Mouse (Mus musculus): ENCODE data around the gene Cntn3. TPM values are rescaled to one million over a fixed set of nuclear protein-coding genes. Genes with fewer than 3 reads are reported as not detected.
"Not testable (repeated sequence)": the region's sequence is repeated elsewhere in the genome, so short reads cannot be mapped to it uniquely, and the experiment has no call there.

The Cntn3 gene
- total RNA-seq (2021) = 10 to 100 TPM; 31.3 to 36.0 TPM

DNA sequence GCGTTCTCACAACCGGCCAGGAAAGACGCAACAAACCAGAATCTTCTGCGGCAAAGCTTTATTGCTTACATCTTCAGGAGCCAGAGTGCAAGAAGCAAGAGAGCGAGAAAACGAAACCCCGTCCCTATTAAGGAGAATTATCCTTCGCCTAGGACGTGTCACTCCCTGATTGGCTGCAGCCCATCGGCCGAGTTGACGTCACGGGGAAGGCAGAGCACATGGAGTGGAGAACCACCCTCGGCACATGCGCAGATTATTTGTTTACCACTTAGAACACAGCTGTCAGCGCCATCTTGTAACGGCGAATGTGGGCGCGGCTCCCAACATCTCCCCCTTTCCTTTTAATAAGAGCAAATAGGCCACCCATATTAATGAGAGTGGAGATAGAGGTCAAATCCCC lies at the start of gene Cntn3:
Gene Cntn3, minus strand, starts transcription at position 101 of the 400 bp plus-strand sequence.
- intact Hi-C loops (cut with DNase I); DNase-seq (ENCODE audit: extremely low spot score in 1 of 2, low spot score in 2 of 2): not testable (repeated sequence)

GRCm38 (mm10) chr6:102600773-102601172 lies 27.9 kb upstream of the Cntn3 start:
- intact Hi-C loops (cut with DNase I) = no loop called here
- DNase-seq (ENCODE audit: extremely low spot score in 1 of 2, low spot score in 2 of 2) = peak in 1 of 2 experiments; percentile 49

- peak in 1 of 2 experiments; percentile 56 for DNase-seq (ENCODE audit: extremely low spot score in 1 of 2, low spot score in 2 of 2)
- intact Hi-C loops (cut with DNase I) = no loop called here
Observed at GRCm38 (mm10) chr6:102597756-102598155, 24.9 kb upstream of the Cntn3 start.

- intact Hi-C loops (cut with DNase I) = no loop called here
Observed at GRCm38 (mm10) chr6:102590151-102590550, 17.2 kb upstream of the Cntn3 start.

DNA sequence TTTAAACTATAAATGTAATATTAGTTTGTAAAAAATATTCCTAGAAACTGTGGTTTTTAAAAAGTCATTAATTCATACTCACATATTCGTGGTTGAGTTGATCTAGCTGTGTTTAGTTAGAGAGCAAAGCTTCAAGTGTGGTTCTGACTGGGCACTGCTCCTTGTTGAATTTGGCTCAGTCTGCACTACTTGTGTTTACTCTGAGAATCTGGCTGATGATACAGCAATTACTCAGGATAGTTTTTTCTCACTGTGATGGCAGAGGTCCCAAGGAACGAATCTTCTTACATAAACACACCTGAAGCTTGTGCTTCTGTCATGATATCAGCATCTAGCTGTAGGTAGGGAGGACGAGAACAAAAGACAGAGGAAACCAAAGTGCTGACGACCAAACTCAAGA lies 16.4 kb upstream of the Cntn3 start:
- intact Hi-C loops (cut with DNase I) = no loop called here
- no peak for DNase-seq (ENCODE audit: extremely low spot score in 1 of 2, low spot score in 2 of 2)

More at GRCm38 (mm10) chr6:102590151-102590550, 17.2 kb upstream of the Cntn3 start:
- DNase-seq (ENCODE audit: extremely low spot score in 1 of 2, low spot score in 2 of 2) = no peak

GRCm38 (mm10) chr6:102586056-102586455 lies 13.2 kb upstream of the Cntn3 start:
- intact Hi-C loops (cut with DNase I) = no loop called here
- DNase-seq (ENCODE audit: extremely low spot score in 1 of 2, low spot score in 2 of 2) = no peak

DNA sequence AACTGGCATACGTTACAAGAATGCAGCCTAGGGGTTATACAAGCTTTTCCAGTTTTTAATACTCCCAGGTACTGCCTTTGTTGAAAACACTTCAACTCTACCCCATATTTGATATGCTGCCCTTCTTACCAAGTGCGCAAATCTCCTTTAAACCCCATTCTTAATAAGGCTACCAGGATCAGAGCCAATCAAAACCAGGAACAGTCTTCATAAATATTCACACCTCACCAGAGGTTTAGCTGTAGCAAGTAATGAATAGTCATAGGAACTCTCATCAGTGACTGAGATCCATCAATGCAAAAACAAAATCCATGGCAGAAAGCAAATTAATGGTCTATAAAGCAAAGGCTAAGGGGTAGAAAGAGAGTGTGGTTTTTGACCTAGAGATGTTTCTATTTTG lies 10.7 kb upstream of the Cntn3 start:
- DNase-seq (ENCODE audit: extremely low spot score in 1 of 2, low spot score in 2 of 2) = no peak
- intact Hi-C loops (cut with DNase I) = no loop called here

DNA sequence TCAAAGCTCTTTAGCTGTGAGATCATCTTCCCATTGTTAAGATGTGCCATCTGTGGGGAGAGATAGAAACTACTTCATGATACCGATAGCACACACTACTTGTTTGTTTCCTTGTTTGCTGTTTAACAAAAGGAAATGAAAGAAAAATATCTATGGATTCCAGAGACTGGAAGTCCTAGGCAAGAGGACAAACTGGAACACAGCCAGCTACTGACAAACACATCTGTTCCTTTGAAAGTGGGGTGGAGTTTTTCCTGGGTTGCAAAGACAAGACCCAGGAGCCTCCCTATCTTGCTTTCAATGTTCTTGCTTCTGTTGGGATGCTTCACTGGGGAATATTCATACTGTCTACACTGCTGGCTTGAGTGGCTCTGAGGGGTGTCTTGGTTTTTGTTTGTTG lies 5.4 kb downstream of the Cntn3 start:
- no peak for DNase-seq (ENCODE audit: extremely low spot score in 1 of 2, low spot score in 2 of 2)
- intact Hi-C loops (cut with DNase I) = loop anchor here (10.0 kb wide), 2 partner anchors 633 to 913 kb away; no protein-coding TSS in a partner anchor

DNA sequence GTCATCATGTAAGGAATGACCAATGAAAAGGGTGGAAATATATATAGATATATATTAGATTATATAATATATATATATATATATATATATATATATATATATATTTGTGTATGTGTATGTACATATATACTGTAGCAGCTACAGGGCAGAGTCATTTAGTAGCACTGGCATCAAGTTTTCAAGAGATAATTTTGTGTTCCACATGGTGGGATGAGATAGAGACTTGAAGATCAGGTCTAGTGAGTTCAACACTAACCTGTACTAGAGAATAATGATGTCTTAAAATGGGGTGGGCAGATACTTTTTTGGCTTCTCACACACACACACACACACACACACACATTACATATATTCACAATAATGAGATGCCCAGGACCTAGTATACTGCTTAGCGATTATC lies 7.7 kb downstream of the Cntn3 start:
- intact Hi-C loops (cut with DNase I) = loop anchor here (10.0 kb wide), 2 partner anchors 630 to 910 kb away; no protein-coding TSS in a partner anchor
- DNase-seq (ENCODE audit: extremely low spot score in 1 of 2, low spot score in 2 of 2) = no peak

- intact Hi-C loops (cut with DNase I) = loop anchor here (10.0 kb wide), 2 partner anchors 629 to 909 kb away; no protein-coding TSS in a partner anchor
- DNase-seq (ENCODE audit: extremely low spot score in 1 of 2, low spot score in 2 of 2) = peak; percentile 46 to 79
Observed at GRCm38 (mm10) chr6:102564011-102564731, 8.7 kb downstream of the Cntn3 start.

DNA sequence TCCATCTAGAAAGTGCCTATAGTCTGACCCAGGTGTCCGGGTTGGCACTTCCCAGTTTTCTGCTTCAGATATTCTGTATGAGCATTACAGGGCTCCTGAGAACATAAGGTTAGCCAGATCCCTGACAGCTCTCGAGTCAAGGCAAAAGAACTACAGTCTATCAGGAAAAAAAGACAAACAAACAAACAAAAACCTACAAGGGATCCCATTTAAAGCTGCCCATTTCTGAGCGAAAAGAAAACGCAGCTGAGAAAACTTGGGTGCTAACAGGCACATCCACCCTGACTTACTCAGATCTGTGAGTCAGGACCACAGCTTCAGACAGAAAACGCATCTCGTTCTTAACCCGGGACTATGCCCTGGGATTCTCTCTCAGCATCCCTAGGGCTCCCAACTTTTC lies 9.5 kb downstream of the Cntn3 start:
- intact Hi-C loops (cut with DNase I) = loop anchor here (10.0 kb wide), 2 partner anchors 629 to 909 kb away; no protein-coding TSS in a partner anchor
- no peak for DNase-seq (ENCODE audit: extremely low spot score in 1 of 2, low spot score in 2 of 2)

DNA sequence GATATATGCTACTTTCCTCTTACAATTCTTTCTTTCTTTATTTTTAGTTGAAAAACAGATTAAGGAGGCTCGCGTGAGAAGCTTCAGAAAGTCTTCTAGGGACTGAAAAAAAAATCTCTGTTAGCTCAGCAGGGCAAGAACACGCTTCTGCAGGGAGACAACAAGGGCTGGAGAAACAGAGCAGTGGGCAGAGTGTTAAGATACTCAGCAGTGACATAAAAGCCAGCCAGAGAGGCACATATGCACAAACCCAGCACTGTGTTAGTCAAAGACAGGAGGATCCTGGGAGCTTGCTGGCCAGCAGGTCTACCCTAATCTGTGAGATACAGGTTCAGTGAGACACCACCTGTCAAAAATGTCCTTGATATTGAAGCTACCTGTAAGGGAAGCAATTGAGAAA lies 15.4 kb downstream of the Cntn3 start:
- intact Hi-C loops (cut with DNase I) = no loop called here
- DNase-seq (ENCODE audit: extremely low spot score in 1 of 2, low spot score in 2 of 2) = no peak

DNA sequence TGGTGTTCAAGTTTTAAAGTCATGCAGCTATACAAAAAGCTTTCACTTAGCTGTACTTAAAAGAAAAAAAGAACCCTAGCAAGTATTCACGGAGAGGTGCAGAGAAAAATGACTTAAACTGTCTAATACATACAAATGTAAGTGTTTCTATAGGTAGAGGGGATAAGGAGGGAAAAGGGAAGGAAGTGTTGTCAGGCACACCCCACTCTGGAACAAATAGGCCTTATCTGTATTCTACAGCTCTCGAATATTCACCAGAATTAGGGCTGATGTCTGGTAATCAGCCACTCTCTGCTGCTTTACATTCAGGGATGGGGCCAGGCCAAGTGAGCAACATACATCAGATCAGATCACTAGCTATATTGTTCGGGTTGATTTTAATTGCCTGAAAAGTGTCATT lies 16.4 kb downstream of the Cntn3 start:
- intact Hi-C loops (cut with DNase I) = no loop called here
- no peak for DNase-seq (ENCODE audit: extremely low spot score in 1 of 2, low spot score in 2 of 2)

GRCm38 (mm10) chr6:102555814-102556437 lies 17.0 kb downstream of the Cntn3 start:
- no peak for DNase-seq (ENCODE audit: extremely low spot score in 1 of 2, low spot score in 2 of 2)

DNA sequence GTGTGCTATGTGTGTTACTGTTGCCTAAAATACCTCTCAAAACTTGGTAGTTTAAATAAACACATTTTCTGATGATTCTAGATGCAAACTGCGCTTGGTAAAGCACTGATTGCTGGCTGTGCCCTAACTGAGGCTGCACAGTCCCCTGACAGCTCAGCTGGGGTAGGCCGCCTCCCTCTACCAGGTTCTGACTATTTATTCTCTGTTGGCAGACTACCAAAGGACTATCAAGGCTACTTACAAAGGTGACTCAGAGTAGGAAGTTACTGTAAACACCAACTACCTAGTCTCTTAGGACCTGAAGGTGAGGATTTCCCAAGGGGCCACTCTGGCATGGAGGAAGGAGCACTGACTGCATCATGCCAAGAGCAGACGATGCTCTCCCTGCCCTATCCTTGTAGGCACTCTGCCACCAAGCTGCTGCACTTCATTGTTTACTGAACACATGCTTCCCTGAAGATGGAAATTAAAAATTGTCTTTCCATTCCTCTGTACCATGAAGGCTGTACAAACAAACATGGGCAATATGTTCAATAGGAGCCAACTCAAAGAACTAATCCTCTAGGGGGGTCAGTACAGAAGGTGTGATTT lies 17.7 kb downstream of the Cntn3 start:
- DNase-seq (ENCODE audit: extremely low spot score in 1 of 2, low spot score in 2 of 2) = no peak
- intact Hi-C loops (cut with DNase I) = no loop called here

More at GRCm38 (mm10) chr6:102555814-102556437, 17.0 kb downstream of the Cntn3 start:
- intact Hi-C loops (cut with DNase I) = no loop called here

- intact Hi-C loops (cut with DNase I) = no loop called here
- no peak for DNase-seq (ENCODE audit: extremely low spot score in 1 of 2, low spot score in 2 of 2)
Observed at GRCm38 (mm10) chr6:102541633-102542412, 31.1 kb downstream of the Cntn3 start.

- no peak for DNase-seq (ENCODE audit: extremely low spot score in 1 of 2, low spot score in 2 of 2)
- intact Hi-C loops (cut with DNase I) = no loop called here
Observed at GRCm38 (mm10) chr6:102535599-102535998, 37.3 kb downstream of the Cntn3 start.

GRCm38 (mm10) chr6:102523037-102523436 lies 49.9 kb downstream of the Cntn3 start:
- DNase-seq (ENCODE audit: extremely low spot score in 1 of 2, low spot score in 2 of 2) = no peak
- intact Hi-C loops (cut with DNase I) = no loop called here

DNA sequence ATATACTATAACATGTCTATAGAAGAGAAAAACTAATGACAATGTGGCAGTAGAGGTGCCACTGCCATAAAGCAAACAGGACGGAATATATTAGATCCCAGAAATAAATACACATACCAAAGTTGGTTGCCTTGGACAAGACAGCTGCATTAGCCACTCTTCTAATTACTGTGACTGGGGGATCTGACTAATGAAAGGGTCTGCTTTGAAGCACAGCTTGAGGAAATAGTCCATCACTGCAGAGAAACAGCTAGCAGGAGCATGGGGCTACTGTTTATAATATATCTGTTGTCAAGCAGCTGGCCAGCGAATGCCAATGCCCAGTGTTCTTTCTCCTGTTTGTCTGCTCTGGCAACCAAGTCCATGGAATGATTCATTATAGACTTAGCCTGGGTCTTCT lies 51.9 kb downstream of the Cntn3 start:
- DNase-seq (ENCODE audit: extremely low spot score in 1 of 2, low spot score in 2 of 2) = no peak
- intact Hi-C loops (cut with DNase I) = no loop called here
